Mouse (Mus musculus) midbrain, embryonic 14.5 days (tissue): ENCODE measurements around the gene Mcpt1. TPM values are rescaled to one million over a fixed set of nuclear protein-coding genes. Genes with fewer than 3 reads are reported as not detected.
"Not testable (repeated sequence)": the region's sequence is repeated elsewhere in the genome, so short reads cannot be mapped to it uniquely, and the experiment has no call there.

ENCODE experiments used
- ATAC-seq: fragments of 200-750 bp; cut with Nextera tagmentation; 2 replicates; pipeline ENCODE4 v1.8.0; 2017; ENCODE audit warnings: moderate number of reproducible peaks, moderate library complexity; ENCODE audit not compliant: low FRiP score, low TSS enrichment
- DNase-seq: peaks from one replicate; pipeline ENCODE4 v3.0.0-alpha.2; 2015
- H3K27ac ChIP-seq: fragments of 300-500 bp; sonication (generic); replicated peaks from 2 replicates; pipeline ENCODE4 v1.5.1; 2014; ENCODE audit warnings: mild to moderate bottlenecking, low read depth, low read length, moderate library complexity
- H3K27me3 ChIP-seq: fragments of 300-500 bp; sonication (generic); 2 replicates; pipeline ENCODE4 v1.6.1; 2014; ENCODE audit warnings: low read length, control low read depth, mixed read lengths; ENCODE audit not compliant: control insufficient read depth, insufficient read depth
- H3K36me3 ChIP-seq: fragments of 300-500 bp; sonication (generic); 2 replicates; pipeline ENCODE4 v1.6.1; 2014; ENCODE audit warnings: low read length, control low read depth; ENCODE audit not compliant: control insufficient read depth, insufficient read depth
- H3K4me1 ChIP-seq: fragments of 300-500 bp; sonication (generic); 2 replicates; pipeline ENCODE4 v1.6.1; 2014; ENCODE audit warnings: mild to moderate bottlenecking, antibody characterized with exemption, low read length, control low read depth; ENCODE audit not compliant: control insufficient read depth, insufficient read depth
- H3K4me2 ChIP-seq: fragments of 300-500 bp; sonication (generic); 2 replicates; pipeline ENCODE4 v1.6.1; 2014; ENCODE audit warnings: mild to moderate bottlenecking, low read length, moderate library complexity
- H3K4me3 ChIP-seq: fragments of 300-500 bp; sonication (generic); replicated peaks from 2 replicates; pipeline ENCODE4 v1.5.1; 2014; ENCODE audit warnings: low read depth, low read length
- H3K9ac ChIP-seq: fragments of 300-500 bp; sonication (generic); replicated peaks from 2 replicates; pipeline ENCODE4 v1.6.1; 2014; ENCODE audit warnings: mild to moderate bottlenecking, low read length, moderate library complexity
- H3K9me3 ChIP-seq: fragments of 300-500 bp; sonication (generic); 2 replicates; pipeline ENCODE4 v1.6.1; 2016; ENCODE audit warnings: low read length, control low read depth, mixed read lengths; ENCODE audit not compliant: control insufficient read depth
- WGBS: fragments of 180-500 bp; shearing (Covaris S2); extraction: QIAGEN DNeasy Blood & Tissue Kit; methylation state at CpG from one replicate; pipeline ENCODE4 v1.1.7; 2014; 5-methylcytosine and 5-hydroxymethylcytosine counted together
- polyA plus RNA-seq: library from polyadenylated mRNA; unstranded; fragments of >200 nt; fragmentation: Nextera tagmentation; extraction: Ambion mirVana; gene quantifications from 2 replicates; pipeline ENCODE4 v1.2.1, GENCODE M21; 2014

The Mcpt1 gene
- not detected in 2 replicates for polyA plus RNA-seq

DNA sequence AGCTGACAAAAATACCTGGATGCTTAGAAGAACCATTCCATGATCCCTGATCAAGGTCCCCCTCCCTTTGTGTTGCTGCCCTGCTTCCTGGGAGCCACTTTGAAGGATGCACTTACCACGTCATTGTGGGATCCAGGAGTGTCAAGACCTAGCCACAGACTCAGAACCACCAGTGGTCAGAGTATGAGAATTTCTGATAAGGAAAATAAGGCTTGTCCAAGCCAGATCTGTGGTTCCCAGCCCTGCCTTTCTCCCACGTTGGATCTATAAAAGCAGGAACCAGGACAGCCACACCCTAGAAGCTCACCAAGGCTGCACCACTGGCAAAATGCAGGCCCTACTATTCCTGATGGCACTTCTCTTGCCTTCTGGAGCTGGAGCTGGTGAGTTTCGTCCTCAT lies at the start of gene Mcpt1:
Gene Mcpt1, plus strand, starts transcription at position 301 of the 400 bp plus-strand sequence.
- H3K4me3 ChIP-seq, H3K4me2 ChIP-seq, H3K9me3 ChIP-seq, H3K27ac ChIP-seq, H3K9ac ChIP-seq, H3K27me3 ChIP-seq, H3K36me3 ChIP-seq, ATAC-seq, H3K4me1 ChIP-seq, DNase-seq: not testable (repeated sequence)
- WGBS = 82% methylated on average over 3 of the region's 3 CpGs

DNA sequence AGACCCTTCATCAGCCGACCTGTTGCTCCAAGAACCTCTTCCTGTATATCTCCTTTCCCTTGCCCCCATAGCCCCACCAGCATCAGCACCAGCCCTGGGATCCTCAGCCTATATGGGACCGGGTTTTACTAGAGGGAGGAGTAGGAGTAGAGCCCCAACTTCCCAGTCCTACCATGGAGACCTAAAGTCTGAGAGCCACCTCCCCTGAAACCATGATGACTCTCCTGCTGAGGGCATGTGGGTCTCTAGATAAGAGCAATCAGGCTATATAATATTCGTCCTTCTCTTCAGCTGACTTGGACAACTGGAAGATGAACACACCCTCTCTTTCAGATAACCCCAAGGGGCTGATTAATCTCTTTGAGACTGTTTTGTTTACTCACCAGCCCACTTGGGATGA lies 30.3 kb upstream of the Mcpt1 start:
- H3K36me3 ChIP-seq, H3K9ac ChIP-seq, H3K4me2 ChIP-seq, H3K27ac ChIP-seq, H3K4me1 ChIP-seq, H3K9me3 ChIP-seq, H3K27me3 ChIP-seq, H3K4me3 ChIP-seq, DNase-seq, ATAC-seq: not testable (repeated sequence)
- WGBS = 94% methylated on average over 1 of the region's 3 CpGs

DNA sequence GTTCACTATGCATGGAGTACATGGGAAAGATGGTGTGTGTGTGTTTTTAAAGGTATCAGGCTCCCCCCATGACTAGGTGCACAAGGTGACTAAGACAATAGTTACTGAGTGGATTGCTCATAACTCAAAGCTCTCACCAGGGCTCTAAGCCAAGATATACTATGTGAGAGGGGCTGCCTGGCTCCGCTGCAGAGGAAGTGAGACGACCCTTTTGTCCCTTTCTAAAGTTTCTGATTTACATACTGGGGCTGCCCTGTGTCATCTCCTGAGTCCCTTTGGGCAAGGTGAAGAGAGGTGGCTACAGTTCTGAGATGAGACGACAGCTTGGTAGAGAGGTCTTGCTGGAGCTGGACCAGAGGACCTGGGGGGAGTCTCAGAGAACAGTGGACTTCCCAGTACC lies 4.6 kb upstream of the Mcpt1 start:
- H3K9me3 ChIP-seq = no peaks in the 10 kb centered on the region
- no peaks in the 10 kb centered on the region for H3K27me3 ChIP-seq
- H3K4me3 ChIP-seq = no peak overlapping the region
- H3K4me2 ChIP-seq = no peak overlapping the region
- ATAC-seq (no peak), DNase-seq (no peak)
- WGBS = 79% methylated on average over 3 of the region's 3 CpGs
- H3K9ac ChIP-seq = no peak overlapping the region
- H3K27ac ChIP-seq = no peak overlapping the region
- H3K4me1 ChIP-seq = no peaks in the 10 kb centered on the region
- no peaks in the 10 kb centered on the region for H3K36me3 ChIP-seq

DNA sequence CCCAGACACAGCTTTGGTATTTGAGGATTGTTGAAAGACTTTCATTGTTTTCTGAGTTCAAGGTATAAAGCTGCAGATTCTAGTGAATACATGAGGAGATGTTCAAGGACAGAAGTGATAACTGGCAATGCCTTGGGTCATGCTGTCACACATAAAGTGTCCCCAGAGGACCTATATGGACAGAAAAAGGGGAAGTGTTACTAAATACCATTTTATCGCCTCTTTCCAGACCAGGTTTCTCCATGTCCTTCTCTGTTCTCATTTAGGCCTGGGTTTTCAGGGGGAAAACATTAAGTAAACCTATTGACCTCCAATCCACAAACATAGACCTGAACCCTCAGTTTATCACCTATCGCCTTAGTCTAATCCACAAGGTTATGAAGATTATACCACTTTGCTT lies 3.8 kb upstream of the Mcpt1 start:
- H3K27ac ChIP-seq = no peak overlapping the region
- H3K36me3 ChIP-seq = no peaks in the 10 kb centered on the region
- H3K9ac ChIP-seq = no peak overlapping the region
- H3K4me1 ChIP-seq = no peaks in the 10 kb centered on the region
- 95% methylated on average over 2 of the region's 2 CpGs for WGBS
- no peaks in the 10 kb centered on the region for H3K9me3 ChIP-seq
- no peak overlapping the region for H3K4me2 ChIP-seq
- no peaks in the 10 kb centered on the region for H3K27me3 ChIP-seq
- H3K4me3 ChIP-seq = no peak overlapping the region
- DNase-seq (no peak), ATAC-seq (no peak)

DNA sequence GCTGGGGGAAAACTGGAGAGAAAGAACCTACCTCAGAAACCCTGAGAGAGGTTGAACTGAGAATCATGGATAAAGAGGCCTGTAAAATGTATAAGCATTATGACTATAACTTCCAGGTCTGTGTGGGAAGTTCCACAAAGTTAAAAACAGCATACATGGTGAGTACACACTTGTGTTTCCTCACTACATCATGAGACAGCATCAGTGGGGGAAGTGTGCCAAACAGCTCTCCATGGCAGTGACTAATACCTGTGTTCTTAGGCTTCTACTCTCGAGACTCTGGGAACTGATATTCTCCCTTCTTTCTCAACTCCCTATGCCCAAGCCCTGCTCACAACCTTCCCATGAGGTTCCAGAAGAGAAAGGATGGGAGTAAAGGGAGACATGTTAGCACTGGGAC lies 1.7 kb downstream of the Mcpt1 start:
- 79% methylated on average over 1 of the region's 1 CpGs for WGBS
- H3K9ac ChIP-seq = no peak overlapping the region
- DNase-seq = no peak
- H3K27ac ChIP-seq = no peak overlapping the region
- H3K4me2 ChIP-seq = no peak overlapping the region
- H3K36me3 ChIP-seq = no peaks in the 10 kb centered on the region
- no peak for ATAC-seq
- H3K9me3 ChIP-seq = no peaks in the 10 kb centered on the region
- no peaks in the 10 kb centered on the region for H3K27me3 ChIP-seq
- H3K4me3 ChIP-seq = no peak overlapping the region
- no peaks in the 10 kb centered on the region for H3K4me1 ChIP-seq

DNA sequence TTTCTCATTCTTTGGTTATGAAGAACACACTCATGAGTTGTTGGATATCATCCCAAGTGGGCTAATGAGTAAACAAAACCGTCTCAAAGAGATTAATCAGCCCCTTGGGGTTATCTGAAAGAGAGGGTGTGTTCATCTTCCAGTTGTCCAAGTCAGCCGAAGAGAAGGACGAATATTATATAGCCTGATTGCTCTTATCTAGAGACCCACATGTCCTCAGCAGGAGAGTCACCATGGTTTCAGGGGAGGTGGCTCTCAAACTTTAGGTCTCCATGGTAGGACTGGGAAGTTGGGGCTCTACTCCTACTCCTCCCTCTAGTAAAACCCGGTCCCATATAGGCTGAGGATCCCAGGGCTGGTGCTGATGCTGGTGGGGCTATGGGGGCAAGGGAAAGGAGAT lies 3.5 kb downstream of the Mcpt1 start:
- H3K4me2 ChIP-seq, H3K9me3 ChIP-seq, ATAC-seq, H3K9ac ChIP-seq, H3K36me3 ChIP-seq, DNase-seq, H3K4me1 ChIP-seq, H3K27ac ChIP-seq, H3K27me3 ChIP-seq, H3K4me3 ChIP-seq: not testable (repeated sequence)
- 86% methylated on average over 3 of the region's 4 CpGs for WGBS

DNA sequence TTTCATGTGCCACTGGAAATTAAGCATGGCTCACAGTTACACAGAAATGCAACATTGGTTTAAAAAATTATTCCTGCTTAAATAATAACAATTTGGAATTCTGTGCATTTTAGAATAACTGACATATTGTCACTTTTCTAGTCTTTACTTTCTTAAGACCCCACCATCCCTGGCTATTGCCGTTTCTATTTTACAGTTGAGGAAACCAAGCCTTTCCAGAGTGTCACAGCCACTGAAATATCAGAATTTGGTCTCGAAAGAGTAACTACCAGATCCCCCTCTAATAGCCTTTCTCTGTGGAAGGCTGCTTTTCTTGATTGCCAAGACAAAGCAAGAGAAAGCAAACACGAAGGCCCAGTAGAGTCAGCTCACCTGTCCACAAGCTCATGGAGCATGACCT lies 12.6 kb downstream of the Mcpt1 start, which contains the start of gene Mcpt9:
Gene Mcpt9, minus strand, starts transcription at position 101 of the 400 bp plus-strand sequence.
- not testable (repeated sequence) for H3K4me1 ChIP-seq, H3K9ac ChIP-seq, H3K27me3 ChIP-seq, DNase-seq, H3K27ac ChIP-seq, H3K4me2 ChIP-seq, H3K36me3 ChIP-seq, H3K9me3 ChIP-seq, H3K4me3 ChIP-seq, ATAC-seq
- 86% methylated on average over 3 of the region's 3 CpGs for WGBS

DNA sequence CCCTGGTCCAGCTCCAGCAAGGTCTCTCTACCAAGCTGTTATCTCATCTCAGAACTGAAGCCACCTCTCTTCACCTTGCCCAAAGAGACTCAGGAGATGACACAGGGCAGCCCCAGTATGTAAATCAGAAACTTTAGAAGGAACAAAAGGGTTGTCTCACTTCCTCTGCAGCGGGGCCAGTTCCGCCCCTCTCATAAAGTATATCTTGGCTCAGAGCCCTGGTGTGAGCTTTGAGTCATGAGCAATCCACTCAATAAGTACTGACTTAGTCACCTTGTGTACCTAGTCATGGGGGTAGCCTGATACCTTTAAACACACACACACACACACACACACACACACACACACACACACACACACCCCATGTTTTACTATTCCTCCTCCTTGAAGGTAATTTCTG lies 16.7 kb downstream of the Mcpt1 start:
- Histone ChIP-seq H3K9ac (no peak overlapping the region), H3K4me2 (no peak overlapping the region), H3K4me3 (no peak overlapping the region), H3K27me3 (no peaks in the 10 kb centered on the region), H3K9me3 (no peaks in the 10 kb centered on the region), H3K27ac (no peak overlapping the region), H3K36me3 (no peaks in the 10 kb centered on the region), H3K4me1 (no peaks in the 10 kb centered on the region)
- WGBS = 94% methylated on average over 2 of the region's 2 CpGs
- ATAC-seq = no peak
- no peak for DNase-seq

DNA sequence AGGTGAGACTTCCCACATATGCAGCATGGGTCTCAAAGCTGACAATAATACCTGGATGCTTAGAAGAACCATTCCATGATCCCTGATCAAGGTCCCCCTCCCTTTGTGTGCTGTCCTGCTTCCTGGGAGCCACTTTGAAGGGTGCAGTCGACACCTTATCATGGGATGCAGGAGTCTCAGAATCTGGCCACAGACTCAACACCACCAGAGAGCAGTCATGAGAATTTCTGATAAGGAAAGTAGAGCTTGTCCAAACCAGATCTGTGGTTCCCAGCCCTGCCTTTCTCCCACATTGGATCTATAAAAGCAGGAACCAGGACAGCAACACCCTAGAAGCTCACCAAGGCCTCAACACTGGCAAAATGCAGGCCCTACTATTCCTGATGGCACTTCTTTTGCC lies 24.0 kb downstream of the Mcpt1 start, which contains the start of gene Mcpt2:
Gene Mcpt2, plus strand, starts transcription at position 250 of the 400 bp plus-strand sequence.
- DNase-seq, H3K27me3 ChIP-seq, H3K4me2 ChIP-seq, H3K4me1 ChIP-seq, H3K27ac ChIP-seq, H3K9ac ChIP-seq, H3K4me3 ChIP-seq, H3K36me3 ChIP-seq, ATAC-seq, H3K9me3 ChIP-seq: not testable (repeated sequence)
- WGBS = 60% methylated on average over 1 of the region's 1 CpGs
